Mouse (Mus musculus): Measurements from ENCODE around the gene Rapgef1. TPM values are rescaled to one million over a fixed set of nuclear protein-coding genes. Genes with fewer than 3 reads are reported as not detected.
A peak's percentile ranks its signal among the peaks of the same experiment; 100 is the strongest.
"Not testable (repeated sequence)": the region's sequence is repeated elsewhere in the genome, so short reads cannot be mapped to it uniquely, and the experiment has no call there.

The Rapgef1 gene
- polyA plus RNA-seq, 1 experiment: 52.4 TPM

- no peak for DNase-seq (ENCODE audit: low read depth)
Measured at GRCm38 (mm10) chr2:29739368-29739767, 119.8 kb downstream of the Rapgef1 start.

- no peak for DNase-seq (ENCODE audit: low read depth)
Measured at GRCm38 (mm10) chr2:29741207-29741606, 121.7 kb downstream of the Rapgef1 start.

GRCm38 (mm10) chr2:29744256-29744655, 124.7 kb downstream of the Rapgef1 start:
- no peak for DNase-seq (ENCODE audit: low read depth)

- DNase-seq (ENCODE audit: low read depth): no peak
Measured at GRCm38 (mm10) chr2:29747188-29747782, 127.8 kb downstream of the Rapgef1 start.

- no peak for DNase-seq (ENCODE audit: low read depth)
Measured at GRCm38 (mm10) chr2:29747852-29748251, 128.3 kb downstream of the Rapgef1 start.

GRCm38 (mm10) chr2:29748499-29748898, 129.0 kb downstream of the Rapgef1 start:
- DNase-seq (ENCODE audit: low read depth): no peak

- no peak for DNase-seq (ENCODE audit: low read depth)
Measured at GRCm38 (mm10) chr2:29751497-29751896, 132.0 kb downstream of the Rapgef1 start, which contains the start of gene Gm13420. Gene Gm13420 (minus strand): TSS chr2:29751685.

GRCm38 (mm10) chr2:29752397-29752796, 132.9 kb downstream of the Rapgef1 start:
- no peak for DNase-seq (ENCODE audit: low read depth)

- DNase-seq (ENCODE audit: low read depth): no peak
Measured at GRCm38 (mm10) chr2:29755693-29756092, 136.2 kb downstream of the Rapgef1 start.

- DNase-seq (ENCODE audit: low read depth): no peak
Measured at GRCm38 (mm10) chr2:29764831-29765230, 145.3 kb downstream of the Rapgef1 start.

GRCm38 (mm10) chr2:29767976-29768709, 148.6 kb downstream of the Rapgef1 start:
- DNase-seq (ENCODE audit: low read depth): peak; percentile 83

GRCm38 (mm10) chr2:29768901-29769300, 149.4 kb downstream of the Rapgef1 start:
- no peak for DNase-seq (ENCODE audit: low read depth)

GRCm38 (mm10) chr2:29770162-29770561, 150.6 kb downstream of the Rapgef1 start:
- DNase-seq (ENCODE audit: low read depth): no peak

GRCm38 (mm10) chr2:29771611-29772461, 152.3 kb downstream of the Rapgef1 start:
- DNase-seq (ENCODE audit: low read depth): peak; percentile 99

- no peak for DNase-seq (ENCODE audit: low read depth)
Measured at GRCm38 (mm10) chr2:29773323-29773722, 153.8 kb downstream of the Rapgef1 start.

GRCm38 (mm10) chr2:29781256-29781655, 161.7 kb downstream of the Rapgef1 start:
- not testable (repeated sequence) for DNase-seq (ENCODE audit: low read depth)

- no peak for DNase-seq (ENCODE audit: low read depth)
Measured at GRCm38 (mm10) chr2:29784290-29784689, 164.8 kb downstream of the Rapgef1 start.

GRCm38 (mm10) chr2:29787104-29787917, 167.8 kb downstream of the Rapgef1 start, which contains the start of gene Coq4:
Gene Coq4 (plus strand): TSS chr2:29787493.
- DNase-seq (ENCODE audit: low read depth): no peak

GRCm38 (mm10) chr2:29787937-29788681, 168.6 kb downstream of the Rapgef1 start, which contains the start of gene Trub2:
Gene Trub2 (minus strand): TSS chr2:29788502.
- no peak for DNase-seq (ENCODE audit: low read depth)
